Mouse (Mus musculus): ENCODE measurements around the gene Sema7a.

DNA sequence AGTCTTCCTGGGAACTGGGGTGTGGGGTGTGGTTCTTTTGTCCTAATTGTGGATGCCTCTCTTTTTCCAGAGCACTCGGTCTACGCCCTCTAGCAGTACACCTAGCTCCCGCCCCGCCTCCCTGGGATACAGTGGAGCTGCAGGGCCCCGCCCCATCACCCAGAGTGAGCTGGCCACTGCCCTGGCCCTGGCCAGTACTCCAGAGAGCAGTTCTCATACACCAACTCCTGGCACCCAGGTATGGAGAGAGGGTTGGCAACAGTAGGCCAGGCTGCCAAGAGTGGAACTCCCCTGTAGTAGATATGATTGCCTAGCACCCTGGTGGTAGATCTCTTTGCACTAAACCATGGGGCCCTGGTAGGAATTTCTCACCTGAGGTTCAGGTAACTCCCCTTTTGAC lies 17.5 kb upstream of the Sema7a start:
- no peak for TF ChIP-seq CTCF (IDR thresholded peaks at IDR 0.05; ENCODE audit: borderline replicate concordance, extremely low read depth, insufficient read depth, insufficient read length)
- no peak for TF ChIP-seq POLR2A (IDR thresholded peaks at IDR 0.05; ENCODE audit: borderline replicate concordance, extremely low read depth, insufficient read depth, insufficient read length, poor library complexity, severe bottlenecking)

Data from brain, embryonic 14.5 days (tissue).